Comparison of ENCODE assay signal across 8 mouse cellular contexts in genomic region chr19:53086861-53087260, GRCm38 (mm10). TPM values are rescaled to one million over a fixed set of nuclear protein-coding genes. Genes with fewer than 3 reads are reported as not detected.
DNase-seq lines count a peak whose midpoint lies in the region; ATAC-seq and TF ChIP-seq lines count a peak whose summit lies in the region.

No protein-coding gene starts in this region.

- no peak overlapping the region for H3K4me3 ChIP-seq in liver, adult 2 months (ENCODE audit: insufficient read depth, low read depth, low read length)
- H3K4me3 ChIP-seq in neural tube, embryonic 15.5 days (replicated peaks) = no peak overlapping the region

- no peaks in the 10 kb centered on the region for H3K79me2 ChIP-seq in liver, adult 2 months (ENCODE audit: control insufficient read depth, insufficient read depth, low read length)

- peak overlapping the region; percentile 28; the same call in 1 of the 2 replicates for H3K4me2 ChIP-seq in neural tube, embryonic 15.5 days

- H3K36me3 ChIP-seq in liver, adult 2 months (ENCODE audit: control insufficient read depth, insufficient read depth, low read length) = no peaks in the 10 kb centered on the region
- no peaks in the 10 kb centered on the region for H3K36me3 ChIP-seq in neural tube, embryonic 15.5 days

- no peak overlapping the region for H3K9ac ChIP-seq in liver, adult 2 months (ENCODE audit: low read depth, low read length)
- no peak overlapping the region for H3K9ac ChIP-seq in neural tube, embryonic 15.5 days (replicated peaks)

- TF ChIP-seq CTCF in liver, adult 2 months (IDR thresholded peaks at IDR 0.05; ENCODE audit: low read depth, low read length) = no peak

- H3K9me3 ChIP-seq in neural tube, embryonic 15.5 days (replicated peaks) = no peaks in the 10 kb centered on the region

- peak; percentile 29 for DNase-seq in liver, adult 2 months (ENCODE audit: extremely low read depth, low read depth, low spot score)
- no peak for DNase-seq in liver
- DNase-seq in heart, adult 9 months (ENCODE audit: low spot score in 2 of 2) = peak; percentile 37 to 47
- peak; percentile 32 for DNase-seq in kidney, postnatal 14 days
- DNase-seq in left cerebral cortex, adult 11 months (ENCODE audit: low spot score) = no peak
- DNase-seq in left cerebral cortex, adult 9 months (ENCODE audit: low spot score in 2 of 2) = no peak
- no peak for DNase-seq in T-cell, adult 2 months (ENCODE audit: low spot score)

- no peak for TF ChIP-seq POLR2A in liver, adult 2 months (IDR thresholded peaks at IDR 0.05; ENCODE audit: extremely low read depth, insufficient read depth, low read length)

- WGBS in liver, adult 2 months = 30% methylated on average over 12 of the region's 12 CpGs
- WGBS in neural tube, embryonic 15.5 days = 68% methylated on average over 12 of the region's 12 CpGs

- H3K27ac ChIP-seq in liver, adult 2 months (replicated peaks; ENCODE audit: insufficient read depth, low read depth, low read length) = peak overlapping the region; percentile 79
- H3K27ac ChIP-seq in neural tube, embryonic 15.5 days (replicated peaks) = peak overlapping the region; percentile 71

- H3K4me1 ChIP-seq in liver, adult 2 months (ENCODE audit: control insufficient read depth, insufficient read depth, low read length) = no peaks in the 10 kb centered on the region
- peaks cover 8% of the 10 kb centered on the region for H3K4me1 ChIP-seq in neural tube, embryonic 15.5 days

- H3K27me3 ChIP-seq in liver, adult 2 months (ENCODE audit: control insufficient read depth, insufficient read depth, low read length) = peaks cover 10% of the 10 kb centered on the region; the same call in 1 of the 2 replicates
- H3K27me3 ChIP-seq in neural tube, embryonic 15.5 days (replicated peaks) = no peaks in the 10 kb centered on the region

- no peak for ATAC-seq in neural tube, embryonic 15.5 days (ENCODE audit: low FRiP score)

RNA-seq across cellular contexts. Expression of gene Xpnpep1, which starts 46.8 kb away (rescaled TPM):
- 38.3 and 38.4 TPM in 2 replicates for total RNA-seq in liver, adult 2 months (2014; rRNA removed)
- polyA plus RNA-seq in liver, adult 2 months (2012; rRNA removed) = 37.1 and 38.8 TPM in 2 replicates
- polyA plus RNA-seq in neural tube, embryonic 15.5 days (2015; fragmentation: Nextera tagmentation; extraction: Ambion mirVana) = 117 and 118 TPM in 2 replicates

RNA-seq across cellular contexts. Expression of gene Add3, which starts 53.4 kb away (rescaled TPM):
- total RNA-seq in liver, adult 2 months (2014; rRNA removed) = 10.9 and 12.1 TPM in 2 replicates
- polyA plus RNA-seq in liver, adult 2 months (2012; rRNA removed) = 4.0 and 4.3 TPM in 2 replicates
- polyA plus RNA-seq in neural tube, embryonic 15.5 days (2015; fragmentation: Nextera tagmentation; extraction: Ambion mirVana) = 40.2 and 50.1 TPM in 2 replicates

Comparison
In these comparisons a context has a peak if more than half of its experiments do, and no peak if none do; other contexts are left out.
1. DNase-seq: peak in liver, adult 2 months (single experiment), heart, adult 9 months (2 of 2) and kidney, postnatal 14 days (single experiment); none in liver (single experiment), left cerebral cortex, adult 11 months (single experiment), left cerebral cortex, adult 9 months (0 of 2) and T-cell, adult 2 months (single experiment).